ENCODE assay signal across 8 mouse cellular contexts in genomic region chr10:83042613-83043477, GRCm38 (mm10). TPM values are rescaled to one million over a fixed set of nuclear protein-coding genes. Genes with fewer than 3 reads are reported as not detected.
A peak's percentile ranks its signal among the peaks of the same experiment; 100 is the strongest.
DNase-seq lines count a peak whose midpoint lies in the region; ATAC-seq lines count a peak whose summit lies in the region.

No protein-coding gene starts in this region.

- no peak for ATAC-seq in neural tube, embryonic 11.5 days (ENCODE audit: insufficient read depth, low FRiP score, low TSS enrichment)
- ATAC-seq in heart, embryonic 14.5 days (ENCODE audit: insufficient number of reproducible peaks, insufficient read depth, low FRiP score, low read depth), result peak; percentile 43; the same call in 1 of the 2 replicates
- peak; percentile 93 for ATAC-seq in kidney, embryonic 15.5 days (replicated peaks; ENCODE audit: low FRiP score)
- peak; percentile 41; the same call in 1 of the 2 replicates for ATAC-seq in midbrain, embryonic 12.5 days (ENCODE audit: low FRiP score, low read depth)

- H3K27ac ChIP-seq in neural tube, embryonic 11.5 days (ENCODE audit: low read depth, low read length), result peak overlapping the region; percentile 30; the same call in 1 of the 2 replicates
- H3K27ac ChIP-seq in heart, embryonic 14.5 days (replicated peaks in 1 of 2; ENCODE audit: control insufficient read depth in 1 of 2, insufficient read depth in 1 of 2, low read depth in 2 of 2, low read length in 2 of 2), result peak overlapping the region; percentile 68 to 80
- peak overlapping the region; percentile 96 for H3K27ac ChIP-seq in kidney, embryonic 15.5 days
- H3K27ac ChIP-seq in midbrain, embryonic 12.5 days (replicated peaks), result peak overlapping the region; percentile 27

- peaks cover 9% of the 10 kb centered on the region for H3K4me1 ChIP-seq in neural tube, embryonic 11.5 days (ENCODE audit: control insufficient read depth, insufficient read depth, low read length)
- peaks cover 17 to 27% of the 10 kb centered on the region in 2 experiments for H3K4me1 ChIP-seq in heart, embryonic 14.5 days (ENCODE audit: control insufficient read depth in 2 of 2, insufficient read depth in 2 of 2, low read length in 2 of 2)
- peaks cover 68% of the 10 kb centered on the region for H3K4me1 ChIP-seq in kidney, embryonic 15.5 days
- H3K4me1 ChIP-seq in midbrain, embryonic 12.5 days, result peaks cover 15% of the 10 kb centered on the region

- H3K9ac ChIP-seq in neural tube, embryonic 11.5 days (ENCODE audit: low read length), result peak overlapping the region; percentile 33; the same call in 1 of the 2 replicates
- peak overlapping the region; percentile 48 for H3K9ac ChIP-seq in heart, embryonic 14.5 days (ENCODE audit: low read length)
- no peak overlapping the region for H3K9ac ChIP-seq in kidney, embryonic 15.5 days
- H3K9ac ChIP-seq in midbrain, embryonic 12.5 days (replicated peaks), result no peak overlapping the region

- no peaks in the 10 kb centered on the region for H3K9me3 ChIP-seq in neural tube, embryonic 11.5 days (ENCODE audit: control insufficient read depth, low read length)
- no peaks in the 10 kb centered on the region for H3K9me3 ChIP-seq in heart, embryonic 14.5 days (ENCODE audit: control insufficient read depth, low read length)
- H3K9me3 ChIP-seq in kidney, embryonic 15.5 days (replicated peaks), result no peaks in the 10 kb centered on the region
- H3K9me3 ChIP-seq in midbrain, embryonic 12.5 days, result no peaks in the 10 kb centered on the region

- 9% methylated on average over 10 of the region's 10 CpGs for WGBS in neural tube, embryonic 11.5 days
- WGBS in heart, embryonic 14.5 days, result 44% methylated on average over 10 of the region's 10 CpGs
- 11% methylated on average over 10 of the region's 10 CpGs for WGBS in kidney, embryonic 15.5 days
- 23% methylated on average over 10 of the region's 10 CpGs for WGBS in midbrain, embryonic 12.5 days

- peak; percentile 25 for DNase-seq in neural tube, embryonic 11.5 days (ENCODE audit: low spot score)
- DNase-seq in neural tube, embryonic 10.5 days (ENCODE audit: extremely low spot score, low spot score), result no peak
- no peak for DNase-seq in left cerebral cortex, postnatal 4 days
- no peak for DNase-seq in right cerebral cortex, postnatal 4 days
- DNase-seq in MN1 (ENCODE audit: low spot score), result no peak

- no peak overlapping the region for H3K4me2 ChIP-seq in neural tube, embryonic 11.5 days (ENCODE audit: low read depth)
- H3K4me2 ChIP-seq in heart, embryonic 14.5 days (ENCODE audit: low read length), result no peak overlapping the region
- peak overlapping the region; percentile 12; the same call in 1 of the 2 replicates for H3K4me2 ChIP-seq in kidney, embryonic 15.5 days
- no peak overlapping the region for H3K4me2 ChIP-seq in midbrain, embryonic 12.5 days (replicated peaks)

- intact Hi-C loops in left cerebral cortex, postnatal 4 days (cut with DNase I), result no loop called here

- no peaks in the 10 kb centered on the region for H3K27me3 ChIP-seq in neural tube, embryonic 11.5 days (ENCODE audit: control insufficient read depth, insufficient read depth, low read length)
- H3K27me3 ChIP-seq in heart, embryonic 14.5 days (ENCODE audit: control insufficient read depth, insufficient read depth, low read length), result no peaks in the 10 kb centered on the region
- no peaks in the 10 kb centered on the region for H3K27me3 ChIP-seq in kidney, embryonic 15.5 days
- no peaks in the 10 kb centered on the region for H3K27me3 ChIP-seq in midbrain, embryonic 12.5 days

- H3K36me3 ChIP-seq in neural tube, embryonic 11.5 days (ENCODE audit: control insufficient read depth, insufficient read depth, low read length), result no peaks in the 10 kb centered on the region
- no peaks in the 10 kb centered on the region for H3K36me3 ChIP-seq in heart, embryonic 14.5 days (ENCODE audit: control insufficient read depth, insufficient read depth, low read length)
- H3K36me3 ChIP-seq in kidney, embryonic 15.5 days, result no peaks in the 10 kb centered on the region
- H3K36me3 ChIP-seq in midbrain, embryonic 12.5 days, result no peaks in the 10 kb centered on the region

- H3K4me3 ChIP-seq in neural tube, embryonic 11.5 days (ENCODE audit: low read depth, low read length), result no peak overlapping the region
- H3K4me3 ChIP-seq in heart, embryonic 14.5 days (ENCODE audit: control insufficient read depth in 1 of 2, insufficient read depth in 1 of 2, low read depth in 1 of 2, low read length in 2 of 2), result no peak overlapping the region
- H3K4me3 ChIP-seq in kidney, embryonic 15.5 days (replicated peaks), result no peak overlapping the region
- H3K4me3 ChIP-seq in midbrain, embryonic 12.5 days, result no peak overlapping the region

RNA-seq across cellular contexts. Expression of gene Chst11, which starts 57.5 kb away (rescaled TPM):
- 2.5 and 3.1 TPM in 2 replicates for polyA plus RNA-seq in neural tube, embryonic 11.5 days (2014; fragmentation: Nextera tagmentation; extraction: Ambion mirVana)
- polyA plus RNA-seq in heart, embryonic 14.5 days (2014; fragmentation: Nextera tagmentation; extraction: Ambion mirVana), result 3.3 and 3.5 TPM in 2 replicates
- polyA plus RNA-seq in kidney, embryonic 15.5 days (2015; fragmentation: Nextera tagmentation; extraction: Ambion mirVana), result 3.8 and 4.7 TPM in 2 replicates
- 1.9 and 2.3 TPM in 2 replicates for polyA plus RNA-seq in midbrain, embryonic 12.5 days (2016; fragmentation: Nextera tagmentation; extraction: Ambion mirVana)
- total RNA-seq in left cerebral cortex, postnatal 4 days (2021), result 10 to 100 TPM; 22.4 to 26.0 TPM

Comparison
In these comparisons a context has a peak if more than half of its experiments do, and no peak if none do; other contexts are left out.
1. H3K27ac ChIP-seq: peak in every context shown above with its lines; median percentile 96 in kidney, embryonic 15.5 days; 74 in heart, embryonic 14.5 days; 30 in neural tube, embryonic 11.5 days; 27 in midbrain, embryonic 12.5 days.
2. H3K9ac ChIP-seq: peak in neural tube, embryonic 11.5 days (single experiment) and heart, embryonic 14.5 days (single experiment); none in kidney, embryonic 15.5 days (single experiment) and midbrain, embryonic 12.5 days (single experiment).